Mouse (Mus musculus) monocyte, adult 5-6 weeks (primary cell): ENCODE data around the gene Csrnp2. TPM values are rescaled to one million over a fixed set of nuclear protein-coding genes. Genes with fewer than 3 reads are reported as not detected.

Experiments used
- ATAC-seq: fragments of 153-309, 156-312 bp; replicated peaks from 2 replicates; pipeline ENCODE4 v1.8.0; 2017; ENCODE audit warnings: mild to moderate bottlenecking; ENCODE audit not compliant: low TSS enrichment, insufficient number of reproducible peaks, severe bottlenecking, poor library complexity, low FRiP score
- total RNA-seq: library from RNA; stranded (forward); fragments of 200-1000, 200-491, 200-594 nt; gene quantifications from 3 replicates; pipeline ENCODE4 v1.2.3, GENCODE M21; 2017

Gene Csrnp2
- total RNA-seq, 1 experiment from 2014 or later, result 3.4 TPM

DNA sequence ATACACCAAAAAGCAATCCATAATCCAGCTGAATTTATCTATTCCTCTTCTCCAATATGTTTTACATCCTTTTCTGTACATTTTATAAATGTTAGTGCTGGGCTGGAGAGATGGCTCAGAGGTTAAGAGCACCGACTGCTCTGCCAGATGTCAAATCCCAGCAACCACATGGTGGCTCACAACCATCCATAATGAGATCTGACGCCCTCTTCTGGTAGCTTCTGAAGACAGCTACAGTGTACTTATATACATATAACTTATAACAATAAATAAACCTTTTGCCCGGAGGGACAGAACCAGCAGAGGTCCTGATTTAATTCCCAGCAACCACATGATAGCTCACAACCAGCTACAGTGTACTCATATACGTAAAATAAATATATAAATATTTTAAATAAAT, 46.7 kb downstream of the Csrnp2 start:
- ATAC-seq, result no peak

DNA sequence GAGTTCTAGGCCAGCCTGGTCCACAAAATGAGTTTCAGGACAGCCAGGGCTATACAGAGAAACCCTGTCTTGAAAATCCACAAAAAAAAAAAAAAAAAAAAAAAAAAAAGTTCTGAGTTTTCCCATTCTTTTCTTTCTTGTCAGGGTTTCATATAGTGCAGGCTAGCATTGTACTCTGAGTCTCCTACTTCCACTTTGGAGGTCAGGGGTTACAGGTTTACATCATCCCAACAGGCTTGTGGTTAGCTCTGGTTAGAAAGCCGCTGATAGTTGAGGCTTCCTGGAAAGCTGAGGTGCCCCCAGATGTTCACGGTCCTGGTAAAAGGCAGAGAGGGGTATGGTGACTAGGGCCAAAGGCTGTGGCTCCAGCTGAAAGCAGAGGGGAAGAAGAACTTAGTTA, 48.4 kb downstream of the Csrnp2 start:
- ATAC-seq, result no peak

DNA sequence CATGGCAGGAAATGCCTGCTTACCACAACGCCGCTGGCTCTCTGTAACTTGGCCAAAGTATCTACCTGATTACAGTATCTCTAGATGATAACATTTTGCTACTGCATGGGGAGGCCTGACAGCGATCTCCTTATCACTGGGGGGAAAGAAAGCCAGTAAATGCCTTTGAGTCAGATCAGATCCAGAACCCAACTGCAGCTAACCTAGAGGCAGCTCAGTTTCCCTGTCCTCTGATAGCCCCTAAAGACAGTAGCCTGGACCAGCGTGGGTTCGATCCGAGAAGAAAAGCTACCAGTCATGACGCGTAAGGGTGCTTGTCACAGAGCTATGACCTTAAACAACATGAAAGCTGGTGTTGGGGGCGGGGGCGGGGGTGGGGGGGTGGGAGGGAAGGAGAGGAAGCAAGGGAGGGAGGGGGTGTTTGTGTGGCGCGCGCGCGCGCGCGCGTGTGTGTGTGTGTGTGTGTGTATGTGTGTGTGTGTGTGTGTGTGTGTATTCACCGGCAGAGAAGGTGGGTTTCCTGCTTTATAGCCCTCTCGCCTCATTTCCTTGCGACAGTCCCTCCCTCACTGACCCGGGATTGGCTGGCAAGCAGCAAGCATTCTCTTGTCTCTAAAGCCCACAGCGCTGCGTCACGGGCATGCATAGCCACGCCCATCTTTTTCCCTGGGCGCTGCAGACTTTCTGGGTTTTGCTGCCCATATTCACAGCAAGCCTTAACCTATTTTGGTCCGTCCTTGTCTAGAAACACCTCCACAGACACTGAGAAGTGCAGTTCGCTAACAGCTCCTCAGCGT, 52.0 kb downstream of the Csrnp2 start:
- peak; percentile 99 for ATAC-seq

DNA sequence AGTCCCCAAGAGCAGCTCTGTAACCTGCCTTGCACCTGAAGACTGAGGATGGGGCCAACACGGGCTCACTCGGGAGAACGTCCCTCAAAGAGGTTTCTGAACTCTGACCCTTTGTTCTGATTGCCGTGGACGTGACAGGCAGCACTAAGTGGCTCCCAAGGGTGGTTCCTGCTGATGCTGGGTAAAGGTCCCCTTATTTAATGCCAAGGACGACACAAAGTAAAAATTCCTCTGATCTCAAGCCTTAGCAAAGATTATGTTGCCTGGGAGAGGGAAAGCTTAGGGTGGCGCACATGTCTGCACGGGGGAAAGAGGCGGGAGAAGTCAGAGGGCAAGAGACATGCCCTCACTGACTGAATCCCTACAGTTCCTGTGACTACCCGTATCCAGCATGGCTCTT, 58.8 kb downstream of the Csrnp2 start:
- ATAC-seq, result no peak

DNA sequence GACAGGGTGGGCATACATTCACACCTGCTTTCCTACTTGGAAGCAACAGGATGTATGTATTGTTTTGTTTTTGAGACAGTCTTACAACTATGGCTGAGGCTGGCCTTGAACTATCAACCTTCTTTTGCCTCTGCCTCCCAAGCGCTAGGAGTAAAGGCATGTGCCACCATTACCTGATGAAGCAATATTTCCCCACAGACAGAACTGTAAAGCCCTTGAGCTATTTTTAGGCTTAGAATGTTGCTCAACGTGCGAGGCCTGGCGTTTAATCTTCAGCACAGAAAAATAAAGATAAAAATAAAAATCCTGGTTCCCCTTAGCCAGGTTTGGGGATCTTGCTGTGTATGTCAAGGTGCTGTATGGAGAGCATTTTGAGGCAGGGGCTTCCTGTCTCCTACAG, 59.2 kb downstream of the Csrnp2 start:
- ATAC-seq, result no peak

DNA sequence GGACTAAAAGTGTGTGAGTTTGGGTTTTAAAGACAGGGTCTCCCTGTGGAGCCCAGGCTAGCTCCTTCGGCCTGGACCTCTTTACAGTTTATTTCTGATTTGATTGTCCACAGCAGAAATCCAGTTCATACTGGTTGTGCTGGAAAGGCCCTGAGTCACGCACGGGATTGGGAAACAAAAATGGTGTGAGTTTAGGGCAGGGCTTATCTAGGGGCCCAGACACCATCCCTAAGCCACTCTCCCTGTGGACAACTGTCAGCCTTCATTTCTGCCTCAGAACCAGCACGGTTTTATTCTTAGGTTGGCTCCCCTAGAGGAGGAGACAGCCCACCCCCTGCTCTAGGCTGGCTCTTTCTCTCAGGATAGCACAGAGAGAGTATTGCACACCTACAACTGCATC, 62.1 kb downstream of the Csrnp2 start:
- no peak for ATAC-seq

DNA sequence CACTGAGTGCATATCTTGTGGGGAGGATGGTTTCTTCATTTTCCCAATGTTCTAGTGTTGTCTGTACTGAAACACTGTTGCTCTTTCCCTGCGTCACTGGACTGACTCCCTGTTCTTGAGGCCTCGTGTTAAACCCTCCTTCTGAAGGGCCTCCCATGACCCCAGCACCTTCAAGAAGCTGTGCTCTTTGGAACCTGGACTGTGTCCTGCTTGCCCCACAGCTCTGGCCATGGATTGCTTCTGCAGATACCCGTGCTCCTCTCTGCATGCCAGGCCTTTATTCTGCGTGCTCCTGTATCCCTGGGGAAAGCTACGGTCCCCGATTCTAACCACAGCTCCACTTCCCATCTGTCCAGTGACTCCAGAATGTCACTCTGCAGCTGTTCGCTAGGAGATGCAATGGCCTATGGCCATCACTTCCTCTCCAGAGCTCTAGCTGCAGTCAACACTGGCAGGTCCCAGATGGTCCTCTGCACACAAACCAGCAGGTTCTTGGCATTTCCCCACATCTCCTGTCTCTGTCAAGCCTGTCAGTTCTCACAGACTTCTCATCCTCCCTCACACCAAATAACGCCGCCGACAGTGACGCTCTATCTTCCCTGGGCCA, 65.2 kb downstream of the Csrnp2 start:
- no peak for ATAC-seq

Other genes with a start within 250 kb of the Csrnp2 start
- gene Tmprss12, start 214.7 kb downstream of the Csrnp2 start, total RNA-seq, result not detected in 3 replicates
- 53.6 to 87.9 TPM (median 82.4 TPM) in 3 replicates for gene Mettl7a1, start 191.3 kb downstream of the Csrnp2 start, total RNA-seq
- not detected in 3 replicates for gene Mettl7a3, start 160.6 kb downstream of the Csrnp2 start, total RNA-seq
- not detected in 3 replicates for gene Methig1, start 142.3 kb downstream of the Csrnp2 start, total RNA-seq
- gene Mettl7a2, start 142.3 kb downstream of the Csrnp2 start, total RNA-seq, result not detected in 3 replicates
- gene Higd1c, start 130.9 kb downstream of the Csrnp2 start, total RNA-seq, result not detected in 3 replicates
- gene Gm5475, start 73.3 kb downstream of the Csrnp2 start, total RNA-seq, result 0.49 TPM in 1 of 3 replicates, not detected in the others
- gene Slc11a2, start 70.4 kb downstream of the Csrnp2 start, total RNA-seq, result 5.1 to 17.3 TPM (median 9.7 TPM) in 3 replicates
- gene Letmd1, start 26.5 kb downstream of the Csrnp2 start, total RNA-seq, result 12.8 to 20.7 TPM (median 13.0 TPM) in 3 replicates
- gene Tfcp2, start 56.5 kb upstream of the Csrnp2 start, total RNA-seq, result 4.9 to 13.8 TPM (median 10.3 TPM) in 3 replicates
- gene Pou6f1, start 104.5 kb upstream of the Csrnp2 start, total RNA-seq, result 5.8 to 17.7 TPM (median 16.6 TPM) in 3 replicates
- 302 to 403 TPM (median 317 TPM) in 3 replicates for gene Dazap2, start 119.9 kb upstream of the Csrnp2 start, total RNA-seq
- 9.8 to 17.2 TPM (median 15.0 TPM) in 3 replicates for gene Smagp, start 141.5 kb upstream of the Csrnp2 start, total RNA-seq
- 579 to 859 TPM (median 610 TPM) in 3 replicates for gene Bin2, start 174.1 kb upstream of the Csrnp2 start, total RNA-seq
- 0.64 to 4.9 TPM (median 2.6 TPM) in 3 replicates for gene Cela1, start 192.4 kb upstream of the Csrnp2 start, total RNA-seq
- gene Galnt6, start 233.9 kb upstream of the Csrnp2 start, total RNA-seq, result 43.8 to 60.6 TPM (median 51.3 TPM) in 3 replicates